Mouse (Mus musculus): ENCODE data around the gene Anapc2.

Anapc2 gene

DNA sequence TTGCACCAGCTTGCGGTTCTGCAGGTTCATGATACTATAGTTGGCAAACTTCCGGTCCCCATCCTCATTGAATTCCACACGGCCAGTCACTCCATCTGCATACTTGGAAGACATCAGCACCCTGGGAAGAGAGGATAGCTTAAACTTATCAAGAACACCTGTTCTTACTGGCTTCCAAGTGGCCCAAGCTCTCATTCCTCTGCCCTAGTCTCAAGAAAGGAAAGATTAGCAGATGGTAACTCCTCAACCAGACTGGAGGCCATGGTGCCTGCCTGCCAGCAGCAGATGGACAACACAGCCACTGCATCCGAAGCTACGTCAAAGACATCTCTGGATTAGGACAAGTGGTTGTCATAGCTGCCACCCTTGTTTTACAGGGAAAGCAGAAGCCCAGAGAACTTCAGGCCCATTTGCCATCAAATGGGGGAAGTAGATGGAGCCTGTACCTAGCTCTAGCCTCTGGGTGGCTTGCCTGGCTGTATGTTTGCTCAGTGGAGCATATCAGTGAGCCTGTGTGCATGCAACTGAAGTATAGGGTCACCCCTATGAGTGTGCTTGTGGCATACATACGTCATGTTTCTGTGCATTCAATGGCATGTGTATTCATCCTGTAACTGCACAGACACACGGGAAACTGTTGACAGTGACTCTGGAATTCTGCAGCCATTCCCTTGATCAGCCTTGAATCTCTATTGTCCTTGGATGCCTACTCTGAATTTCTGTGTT is 31.8 kb downstream of the Anapc2 start:
- DNase-seq (ENCODE audit: low read depth, low spot score) = no peak

DNA sequence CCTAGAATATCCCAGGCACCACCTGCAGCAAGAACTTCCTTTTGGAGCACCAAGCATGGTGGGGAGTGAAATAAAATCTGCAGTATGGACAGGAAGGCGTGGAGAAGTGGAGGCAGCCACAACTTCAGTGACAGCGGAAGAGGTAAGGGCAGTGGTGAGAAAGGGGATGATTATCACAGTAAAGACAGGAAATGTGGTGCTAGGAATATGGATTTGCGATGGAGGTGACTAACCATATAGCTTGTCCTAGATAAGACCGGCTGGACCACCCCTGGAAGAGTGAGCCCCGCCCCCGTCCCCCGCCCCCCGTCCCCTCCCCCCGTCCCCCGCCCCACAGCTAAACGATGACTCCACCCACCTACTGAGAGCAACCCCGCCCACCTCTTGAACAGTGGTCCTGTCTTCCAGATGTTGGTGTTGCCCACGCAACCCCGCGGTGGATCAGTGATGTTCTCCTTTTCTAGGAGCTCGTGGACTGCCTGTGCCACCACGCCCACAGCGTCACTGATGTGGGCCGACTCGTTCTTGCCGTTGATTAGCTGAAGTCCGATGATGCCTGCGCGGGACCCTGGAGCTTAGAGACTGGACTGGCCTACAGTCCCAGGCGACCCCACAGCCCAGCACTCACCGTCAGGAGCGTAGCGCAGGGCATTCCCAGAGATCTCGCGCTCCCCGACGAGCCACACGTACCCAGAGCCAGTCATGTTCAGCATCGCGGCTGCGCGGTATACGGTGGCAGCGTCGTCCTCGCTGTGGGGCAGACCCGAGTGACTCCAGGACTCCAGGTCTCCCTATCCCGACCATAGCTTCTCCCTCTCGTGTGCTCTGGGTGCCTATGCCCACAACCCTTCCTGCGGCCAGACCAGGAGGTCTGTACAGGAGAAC is 32.6 kb downstream of the Anapc2 start:
- peak; percentile 73 for DNase-seq (ENCODE audit: low read depth, low spot score)

DNA sequence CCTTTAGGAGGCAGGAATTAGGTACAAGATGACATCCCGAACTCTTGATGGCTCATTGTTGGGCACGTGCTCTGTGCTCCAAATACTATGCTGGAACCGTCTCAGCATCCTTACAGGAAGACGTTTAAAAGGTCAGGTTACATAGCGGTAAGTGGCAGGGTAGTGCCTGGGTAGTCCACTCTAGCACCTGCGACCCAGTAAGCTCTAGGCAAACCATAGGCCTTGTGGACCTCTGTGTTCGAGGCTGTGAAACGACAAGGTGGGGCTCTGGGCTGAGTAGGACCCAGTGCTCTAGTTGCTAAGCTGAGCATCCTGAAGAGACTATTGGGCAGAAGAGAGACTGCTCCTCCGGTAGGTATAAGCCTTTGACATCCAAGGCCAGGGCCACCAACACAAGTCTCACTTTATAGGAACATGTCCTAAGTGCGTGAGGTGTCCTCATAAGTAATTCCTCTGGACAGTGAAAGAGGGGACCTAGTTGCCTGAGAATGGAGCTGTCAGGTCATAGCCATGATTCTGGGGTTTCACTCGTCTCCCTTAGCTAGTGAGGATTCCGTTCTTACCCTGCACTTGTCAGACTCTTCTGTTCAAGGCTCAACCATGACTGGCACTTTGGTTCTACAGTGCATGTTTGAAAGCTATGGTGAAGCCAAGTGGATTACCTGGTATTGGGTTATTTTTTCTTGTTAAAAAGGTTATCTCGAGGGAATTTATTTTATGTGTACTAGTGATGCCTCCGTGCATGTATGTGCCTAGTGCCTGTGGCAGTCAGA is 33.5 kb downstream of the Anapc2 start:
- no peak for DNase-seq (ENCODE audit: low read depth, low spot score)

DNA sequence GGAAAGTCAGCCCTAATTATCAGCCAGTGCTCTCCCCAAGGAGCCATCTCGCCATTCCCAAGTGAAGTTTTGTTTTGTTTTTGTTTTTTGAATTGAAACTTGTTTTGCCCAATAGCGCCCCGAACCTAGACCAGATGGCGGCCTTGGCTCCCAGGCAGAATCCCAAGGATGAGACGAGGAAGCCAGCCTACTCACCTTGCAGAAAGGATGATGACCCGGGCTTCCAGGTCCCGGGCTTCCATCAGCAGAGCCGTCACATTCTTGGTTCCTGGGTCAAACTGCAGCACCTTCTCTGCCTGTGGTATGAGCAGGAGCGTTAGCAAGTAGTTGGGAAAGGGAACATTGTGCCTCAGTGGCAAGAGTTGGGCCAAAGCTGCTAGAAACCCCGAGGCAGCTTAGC is 37.9 kb downstream of the Anapc2 start:
- DNase-seq (ENCODE audit: low read depth, low spot score) = no peak

DNA sequence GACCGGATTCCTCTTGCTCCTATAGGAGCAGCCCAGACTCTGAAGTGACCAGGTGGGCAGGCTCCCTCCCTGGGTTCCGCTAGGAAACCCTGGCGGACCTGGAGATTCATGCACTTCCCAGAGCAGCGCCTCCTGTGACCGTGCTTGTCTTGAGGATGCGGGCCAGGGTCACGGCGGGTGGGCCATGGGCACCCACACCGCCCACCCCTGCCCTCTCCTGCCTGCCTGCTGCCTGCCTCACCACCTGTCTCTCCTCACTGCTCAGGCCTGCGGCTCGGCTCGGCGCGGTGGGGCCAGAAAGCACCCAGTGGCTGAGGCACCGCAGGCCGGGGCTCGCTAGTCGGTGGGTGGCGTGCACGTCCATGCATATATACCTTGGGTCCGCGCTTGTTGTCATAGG is 38.7 kb downstream of the Anapc2 start:
- DNase-seq (ENCODE audit: low read depth, low spot score) = peak; percentile 54

DNA sequence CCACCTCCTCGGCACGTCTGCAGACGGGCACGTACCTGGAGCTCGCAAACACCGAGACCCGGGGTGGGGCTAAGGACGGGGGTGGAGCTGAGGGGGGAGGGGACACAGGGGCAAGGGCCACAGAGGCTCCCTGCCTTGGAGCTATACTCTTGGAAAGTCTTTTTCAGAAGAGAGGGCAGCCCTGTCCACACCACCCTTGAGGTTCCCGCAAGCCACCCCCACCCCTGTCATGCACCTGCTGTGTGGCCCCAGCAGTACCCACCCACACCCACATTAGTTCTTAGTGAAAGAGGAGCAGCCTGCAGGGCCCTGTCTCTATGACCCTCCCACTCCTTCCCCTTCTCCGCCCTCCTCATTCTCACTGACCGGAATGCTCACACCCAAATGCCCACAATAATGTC is 39.2 kb downstream of the Anapc2 start:
- peak; percentile 67 for DNase-seq (ENCODE audit: low read depth, low spot score)

DNA sequence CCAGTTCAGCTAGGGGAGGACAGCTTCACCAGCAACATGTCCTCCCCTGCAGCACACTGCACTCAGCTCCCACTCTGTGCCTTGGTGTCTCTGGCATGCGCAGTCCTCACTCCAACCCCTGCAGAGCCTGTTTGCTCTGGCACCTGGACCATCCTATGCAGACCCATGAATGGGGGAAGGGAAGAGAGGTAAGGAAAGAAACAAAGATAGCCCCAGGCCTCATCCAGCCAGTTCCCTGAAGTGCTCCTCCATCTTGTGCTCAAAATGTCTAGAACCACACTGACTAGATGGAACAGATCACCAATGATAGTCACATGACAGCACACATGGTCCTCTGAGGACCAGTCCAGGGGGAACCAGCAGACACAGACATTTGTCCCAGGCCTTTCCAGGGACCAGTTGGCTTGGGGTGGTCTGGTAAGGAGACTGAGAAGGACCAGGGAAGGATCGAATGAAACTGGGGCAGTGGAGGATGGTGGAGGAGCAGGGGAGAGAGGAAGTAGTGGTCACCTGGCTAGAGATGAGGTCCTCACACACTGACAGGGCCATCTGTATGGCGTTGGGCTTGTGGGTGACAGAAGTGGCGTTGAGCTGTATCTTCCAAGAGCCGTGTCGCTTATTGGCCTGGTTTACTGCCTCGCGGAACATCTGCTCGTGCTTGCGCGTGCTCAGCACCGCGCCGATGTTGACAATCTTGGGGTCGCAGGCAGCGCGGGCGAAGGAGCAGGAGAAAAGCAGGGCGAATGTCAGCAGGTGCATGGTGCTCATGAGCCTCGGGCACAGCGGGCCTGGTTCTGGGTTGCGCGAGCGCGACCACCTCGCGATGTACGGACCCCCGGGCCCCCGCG is 46.1 kb downstream of the Anapc2 start:
- DNase-seq (ENCODE audit: low read depth, low spot score) = peak; percentile 70

DNA sequence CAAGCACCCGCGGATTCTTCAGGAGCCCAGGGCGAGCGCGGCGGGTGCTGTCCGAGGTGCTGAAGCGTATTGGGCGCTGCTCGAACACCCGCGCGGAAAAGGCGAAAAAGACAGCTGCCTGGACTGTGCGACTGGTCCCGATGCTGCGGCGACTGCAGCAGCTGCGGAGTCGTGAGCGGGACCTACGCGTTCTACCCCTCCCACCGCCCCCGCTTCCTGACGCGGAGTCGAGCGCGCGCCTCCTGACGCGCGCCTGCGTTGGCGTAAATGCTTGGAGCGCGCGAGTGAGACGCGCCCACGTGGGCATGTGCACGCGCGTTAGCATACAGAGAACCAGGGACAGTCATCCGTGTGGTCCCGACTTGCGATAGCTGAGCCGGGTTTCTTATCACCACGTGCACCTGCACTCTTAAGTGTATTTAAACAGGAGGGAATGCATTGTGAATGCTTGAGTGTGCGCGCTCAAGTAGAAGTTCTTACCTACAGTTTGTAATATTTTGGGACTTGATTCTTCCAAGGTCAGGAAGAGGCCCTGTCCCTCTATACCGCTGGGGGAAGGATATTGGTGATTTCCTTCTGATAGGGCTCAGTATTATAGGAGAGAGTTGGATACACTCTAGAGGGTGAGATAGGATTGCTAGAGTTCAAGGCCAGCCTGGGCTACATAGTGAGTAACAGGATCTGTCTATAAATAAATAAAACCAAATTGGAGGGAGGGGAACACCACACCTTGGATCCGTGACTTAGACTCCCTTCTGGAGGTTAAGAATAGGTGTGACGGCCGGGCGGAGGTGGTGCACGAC is 46.9 kb downstream of the Anapc2 start, which contains the start of gene Grin1:
Grin1 (minus strand) TSS at position 217 of the 803 bp plus-strand sequence.
- DNase-seq (ENCODE audit: low read depth, low spot score) = peak; percentile 88

DNA sequence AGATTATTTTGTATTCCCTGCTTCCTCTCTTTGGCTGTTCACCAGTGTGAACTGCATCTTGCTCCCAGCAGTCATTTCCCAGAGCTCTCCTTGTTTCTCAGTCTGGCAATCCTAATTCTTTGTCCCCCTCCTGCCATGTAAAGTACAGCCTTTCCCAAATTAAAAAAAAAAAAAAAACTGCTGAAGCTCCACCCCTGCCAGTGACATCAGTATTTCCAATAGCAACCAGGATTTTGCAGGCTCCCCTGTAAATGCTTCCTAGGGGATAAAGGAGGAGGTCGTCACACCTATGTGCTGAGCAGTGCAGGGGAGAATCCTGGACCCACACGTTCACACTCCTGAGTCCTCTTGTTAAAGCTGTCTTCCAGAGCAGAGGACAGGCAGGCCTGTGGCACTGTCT is 47.8 kb downstream of the Anapc2 start:
- DNase-seq (ENCODE audit: low read depth, low spot score) = no peak

DNA sequence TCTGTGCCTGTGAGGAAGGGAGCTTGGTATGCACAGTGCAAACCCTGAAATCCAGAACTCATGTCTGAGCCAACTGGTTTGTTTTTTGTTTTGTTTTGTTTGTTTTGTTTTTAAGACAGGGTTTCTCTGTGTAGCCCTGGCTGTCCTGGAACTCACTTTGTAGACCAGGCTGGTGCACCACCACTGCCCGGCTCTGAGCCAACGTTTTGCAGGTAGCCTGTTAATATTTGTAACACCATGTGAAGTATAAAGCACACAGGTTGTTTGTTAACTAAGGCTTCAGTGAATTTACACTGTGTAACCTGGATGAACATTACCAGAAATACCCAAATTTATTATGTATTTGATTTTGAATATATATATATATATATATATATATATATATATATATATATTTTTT is 53.8 kb downstream of the Anapc2 start:
- no peak for DNase-seq (ENCODE audit: low read depth, low spot score)

DNA sequence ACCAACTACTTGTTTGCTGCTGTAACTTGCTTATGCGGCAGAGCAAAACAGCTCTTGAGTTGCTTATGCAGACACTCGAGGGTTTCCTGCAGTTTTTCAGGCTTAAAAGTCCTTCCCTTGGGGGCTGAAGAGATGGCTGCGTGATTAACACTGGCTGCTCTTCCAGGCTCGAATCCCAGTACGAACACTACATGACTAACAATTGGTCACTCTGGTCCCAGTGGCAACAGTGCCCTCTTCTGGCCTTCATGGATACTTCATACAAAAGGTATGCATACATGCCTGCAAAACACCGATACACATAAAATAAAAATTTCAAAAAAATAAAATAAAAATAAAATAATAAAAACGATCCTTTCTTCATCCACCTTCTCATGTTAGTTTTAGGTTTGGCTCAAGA is 56.2 kb downstream of the Anapc2 start:
- DNase-seq (ENCODE audit: low read depth, low spot score) = peak; percentile 83

DNA sequence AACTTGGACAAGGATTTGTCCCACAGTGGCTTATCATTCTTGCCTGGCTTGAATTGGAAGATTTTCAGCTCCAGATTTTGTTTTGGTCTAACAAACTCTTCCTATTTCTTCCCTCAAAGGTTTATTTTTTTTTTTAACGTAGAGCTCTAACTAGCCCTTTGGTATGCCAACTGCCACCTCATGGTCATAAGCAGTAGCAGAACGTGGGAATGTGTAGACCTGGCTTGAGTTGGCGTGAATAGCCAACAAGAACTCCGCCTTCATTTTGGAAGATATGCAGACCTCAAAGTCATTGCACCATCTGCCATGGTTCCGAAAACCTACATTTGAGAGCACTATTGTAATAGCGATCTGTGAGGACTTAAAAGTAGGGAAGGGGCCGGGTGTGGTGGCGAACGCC is 59.2 kb downstream of the Anapc2 start:
- DNase-seq (ENCODE audit: low read depth, low spot score) = peak; percentile 44

DNA sequence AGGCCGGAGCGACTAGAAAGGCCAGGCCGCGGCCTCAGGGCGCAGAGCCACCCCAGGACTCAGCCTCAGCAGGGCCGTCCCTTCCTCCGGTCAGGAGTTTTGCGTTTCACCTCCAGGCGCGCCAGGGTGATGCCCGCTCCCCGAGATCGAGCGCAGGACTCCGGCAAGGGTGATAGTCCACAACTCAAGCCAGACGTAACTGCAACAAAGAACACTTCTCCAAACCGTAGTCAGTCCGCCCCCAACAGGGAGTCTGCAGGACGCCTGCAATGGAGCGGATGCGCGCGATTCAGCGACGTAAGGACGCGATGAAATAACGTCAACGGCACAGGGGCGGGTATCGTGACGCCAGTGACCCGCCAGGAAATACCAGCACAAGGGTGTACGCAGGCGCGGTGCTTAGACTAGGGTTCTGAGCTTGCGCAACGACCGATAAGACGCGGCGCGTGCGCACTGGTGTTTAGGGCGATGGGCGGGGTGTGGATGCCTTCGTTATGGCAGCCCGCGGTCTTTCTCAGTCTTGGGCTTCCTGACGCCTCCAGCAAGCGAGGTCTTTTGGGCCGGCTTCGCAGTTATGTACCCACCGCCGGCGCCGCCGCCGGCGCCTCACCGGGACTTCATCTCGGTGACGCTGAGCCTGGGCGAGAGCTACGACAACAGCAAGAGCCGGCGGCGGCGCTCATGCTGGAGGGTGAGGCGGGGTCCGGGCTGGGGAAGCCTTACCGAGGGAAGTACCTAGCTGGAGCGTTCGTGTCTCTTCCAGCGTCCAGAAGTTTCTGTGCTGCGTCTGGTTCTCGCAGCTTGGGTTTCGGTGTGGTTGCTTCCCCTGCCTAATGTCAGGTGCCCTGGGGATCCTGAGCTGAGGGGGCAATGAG is 60.2 kb downstream of the Anapc2 start, which contains the start of gene Man1b1:
Man1b1 (plus strand) TSS at position 53 of the 875 bp plus-strand sequence.
- peak; percentile 99 for DNase-seq (ENCODE audit: low read depth, low spot score)

DNA sequence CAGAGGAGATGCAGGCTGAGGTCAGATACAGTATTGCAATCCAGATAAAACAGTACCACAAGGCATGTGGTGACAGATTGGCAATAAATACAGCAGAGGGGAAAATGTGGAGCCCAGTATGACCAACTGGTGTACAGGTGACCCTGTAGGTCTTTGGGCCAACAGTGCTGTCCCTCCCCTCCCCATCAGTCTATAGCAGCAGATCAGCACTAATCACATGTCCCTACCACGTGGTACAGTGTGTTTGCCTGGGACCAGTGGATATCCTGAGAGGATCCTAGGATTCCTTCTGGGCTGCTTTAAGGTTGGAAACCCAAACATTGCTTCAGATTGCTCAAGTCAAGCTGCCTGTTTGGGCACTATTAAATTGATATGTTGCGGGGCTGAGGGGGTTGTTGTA is 61.3 kb downstream of the Anapc2 start:
- no peak for DNase-seq (ENCODE audit: low read depth, low spot score)
